ENCODE assay signal across 18 mouse cellular contexts in the genomic region with DNA sequence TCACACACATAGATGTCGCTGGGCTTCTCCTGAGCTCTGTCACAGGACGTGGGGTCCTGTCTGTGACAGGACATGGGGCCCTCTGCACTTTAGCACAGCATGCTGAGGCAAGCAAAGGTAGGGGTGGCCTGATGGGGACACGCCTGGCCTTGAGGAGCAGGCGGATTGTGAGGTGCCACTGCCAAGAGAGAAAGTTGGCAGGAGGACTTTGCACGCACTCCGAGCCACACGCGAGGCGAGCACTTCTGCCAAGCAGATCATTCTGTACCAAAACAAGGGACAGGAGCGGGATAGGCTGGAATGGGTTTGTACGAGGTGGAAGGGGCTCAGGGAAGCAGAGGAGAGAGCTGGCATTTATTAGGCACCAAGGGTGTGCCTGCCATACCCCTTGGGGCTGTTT.
DNase-seq lines count a peak whose midpoint lies in the region; ATAC-seq and TF ChIP-seq lines count a peak whose summit lies in the region.
"Had no signal": no experiment of that assay in that cellular context is flagged by ENCODE, and none has a peak within 500 bp of the region (broad histone marks: within the 10 kb centered on the region; RNA-seq: fewer than 3 reads in every experiment).

No protein-coding gene starts in this region.

- H3K36me3 ChIP-seq in forebrain, embryonic 14.5 days (ENCODE audit: control insufficient read depth, insufficient read depth, low read length): no peaks in the 10 kb centered on the region
- H3K36me3 ChIP-seq in forebrain, postnatal 0 days (ENCODE audit: insufficient read depth): no peaks in the 10 kb centered on the region
- H3K36me3 ChIP-seq in heart, adult 2 months (ENCODE audit: control insufficient read depth, insufficient read depth, low read length): no peaks in the 10 kb centered on the region
- H3K36me3 ChIP-seq: embryonic facial prominence, embryonic 10.5 days; hindbrain, embryonic 12.5 days had no signal

- no peaks in the 10 kb centered on the region for H3K27me3 ChIP-seq in forebrain, embryonic 14.5 days (replicated peaks; ENCODE audit: control insufficient read depth, insufficient read depth, low read length)
- H3K27me3 ChIP-seq in forebrain, postnatal 0 days (ENCODE audit: insufficient read depth, low read length): no peaks in the 10 kb centered on the region
- no peaks in the 10 kb centered on the region for H3K27me3 ChIP-seq in heart, adult 2 months (ENCODE audit: control insufficient read depth, insufficient read depth, low read length)
- H3K27me3 ChIP-seq: forebrain, embryonic 13.5 days; hindbrain, embryonic 12.5 days had no signal

- H3K79me2 ChIP-seq in heart, adult 2 months (replicated peaks; ENCODE audit: control insufficient read depth, insufficient read depth, low read length): no peaks in the 10 kb centered on the region

- no peaks in the 10 kb centered on the region for H3K4me1 ChIP-seq in forebrain, embryonic 14.5 days (ENCODE audit: control insufficient read depth, insufficient read depth, low read length)
- H3K4me1 ChIP-seq in forebrain, postnatal 0 days (ENCODE audit: insufficient read depth): no peaks in the 10 kb centered on the region
- no peaks in the 10 kb centered on the region; the same call in 1 of the 2 replicates for H3K4me1 ChIP-seq in heart, adult 2 months (ENCODE audit: control insufficient read depth, insufficient read depth, low read length)
- H3K4me1 ChIP-seq: forebrain, embryonic 13.5 days had no signal

- peak; percentile 30 for DNase-seq in forebrain, embryonic 14.5 days (ENCODE audit: low spot score)
- DNase-seq in forebrain, postnatal 0 days: no peak
- peak in 1 of 2 experiments; percentile 31 for DNase-seq in heart, adult 2 months
- DNase-seq in heart, postnatal 25 days (ENCODE audit: low spot score): no peak
- peak; percentile 46 for DNase-seq in kidney, adult 9 months
- no peak for DNase-seq in kidney, postnatal 14 days
- no peak for DNase-seq in left cerebral cortex, adult 18-20 months (ENCODE audit: low spot score in 2 of 2)
- DNase-seq: adrenal gland, adult 2 months; adrenal gland, postnatal 25 days; cerebellum, adult 2 months; cerebellum, postnatal 36 days; gastrocnemius, postnatal 14 days had no signal

- H3K9me3 ChIP-seq in forebrain, embryonic 14.5 days (replicated peaks; ENCODE audit: control insufficient read depth, low read length): no peaks in the 10 kb centered on the region
- no peaks in the 10 kb centered on the region for H3K9me3 ChIP-seq in forebrain, postnatal 0 days (ENCODE audit: low read length)
- H3K9me3 ChIP-seq: embryonic facial prominence, embryonic 10.5 days; forebrain, embryonic 13.5 days; hindbrain, embryonic 12.5 days had no signal

- H3K9ac ChIP-seq in forebrain, embryonic 14.5 days (ENCODE audit: low read length): no peak overlapping the region
- no peak overlapping the region for H3K9ac ChIP-seq in forebrain, postnatal 0 days
- H3K9ac ChIP-seq in heart, adult 2 months (ENCODE audit: low read depth, low read length): no peak overlapping the region
- H3K9ac ChIP-seq: forebrain, embryonic 13.5 days; hindbrain, embryonic 12.5 days had no signal

- no peak overlapping the region for H3K4me2 ChIP-seq in forebrain, embryonic 14.5 days (ENCODE audit: low read length)
- no peak overlapping the region for H3K4me2 ChIP-seq in forebrain, postnatal 0 days (ENCODE audit: low read depth)
- H3K4me2 ChIP-seq: forebrain, embryonic 13.5 days; hindbrain, embryonic 12.5 days had no signal

- intact Hi-C loops in heart, adult 2 months (cut with DNase I): no loop called here
- intact Hi-C loops in heart, postnatal 25 days (cut with DNase I): no loop called here

- TF ChIP-seq EP300 in heart, adult 2 months (IDR thresholded peaks at IDR 0.05; ENCODE audit: insufficient read depth, low read depth, low read length): peak; percentile 70; the same call in 1 of the 2 replicates

- no peak overlapping the region for H3K27ac ChIP-seq in forebrain, embryonic 14.5 days (ENCODE audit: low read depth, low read length)
- no peak overlapping the region for H3K27ac ChIP-seq in forebrain, postnatal 0 days (ENCODE audit: low read depth, low read length)
- H3K27ac ChIP-seq in heart, adult 2 months: no peak overlapping the region
- H3K27ac ChIP-seq: embryonic facial prominence, embryonic 10.5 days; forebrain, embryonic 13.5 days; hindbrain, embryonic 12.5 days had no signal

- WGBS in forebrain, embryonic 14.5 days: 71% methylated on average over 11 of the region's 11 CpGs
- 68% methylated on average over 11 of the region's 11 CpGs for WGBS in forebrain, postnatal 0 days
- 70% methylated on average over 11 of the region's 11 CpGs for WGBS in heart, adult 2 months

- no peak for TF ChIP-seq CTCF in forebrain, postnatal 0 days (IDR thresholded peaks at IDR 0.05; ENCODE audit: low read depth)
- TF ChIP-seq CTCF in heart, adult 2 months (IDR thresholded peaks at IDR 0.05): no peak

- no peak for ATAC-seq in forebrain, embryonic 14.5 days
- no peak for ATAC-seq in forebrain, postnatal 0 days
- ATAC-seq: forebrain, embryonic 13.5 days; hindbrain, embryonic 16.5 days; inflammation-experienced regulatory T-cells, adult 6 months; intestine, postnatal 0 days had no signal

- no peak overlapping the region for H3K4me3 ChIP-seq in forebrain, embryonic 14.5 days (ENCODE audit: low read depth, low read length)
- no peak overlapping the region for H3K4me3 ChIP-seq in forebrain, postnatal 0 days (ENCODE audit: low read depth, low read length)
- H3K4me3 ChIP-seq in heart, adult 2 months: no peak overlapping the region
- H3K4me3 ChIP-seq: embryonic facial prominence, embryonic 10.5 days; forebrain, embryonic 13.5 days; hindbrain, embryonic 12.5 days had no signal

- TF ChIP-seq POLR2A in heart, adult 2 months (IDR thresholded peaks at IDR 0.05; ENCODE audit: insufficient read depth, low read depth, low read length): no peak

Comparison
In these comparisons a context has a peak if more than half of its experiments do, and no peak if none do; other contexts are left out.
1. DNase-seq: peak in forebrain, embryonic 14.5 days (single experiment) and kidney, adult 9 months (single experiment); none in forebrain, postnatal 0 days (single experiment), heart, postnatal 25 days (single experiment), kidney, postnatal 14 days (single experiment) and left cerebral cortex, adult 18-20 months (0 of 2).